Mouse (Mus musculus): ENCODE results near the gene Mid1. TPM values are rescaled to one million over a fixed set of nuclear protein-coding genes. Genes with fewer than 3 reads are reported as not detected.

Mid1 gene
- polyA plus RNA-seq, 1 experiment from 2014 or later, result 8.6 TPM

GRCm38 (mm10) chrX:169899227-169899950 lies 214.4 kb downstream of the Mid1 start:
- 15% methylated on average over 3 of the region's 3 CpGs for WGBS
- no peak overlapping the region for H3K27ac ChIP-seq
- H3K36me3 ChIP-seq (replicated peaks), result no peaks in the 10 kb centered on the region
- no peak overlapping the region for H3K4me2 ChIP-seq
- no peaks in the 10 kb centered on the region for H3K27me3 ChIP-seq (replicated peaks)
- ATAC-seq (replicated peaks), result no peak
- H3K4me1 ChIP-seq, result no peaks in the 10 kb centered on the region
- no peak overlapping the region for H3K9ac ChIP-seq
- H3K4me3 ChIP-seq, result no peak overlapping the region
- H3K9me3 ChIP-seq, result no peaks in the 10 kb centered on the region

GRCm38 (mm10) chrX:169902860-169903259 lies 217.9 kb downstream of the Mid1 start:
- no peaks in the 10 kb centered on the region for H3K9me3 ChIP-seq
- no peak for ATAC-seq (replicated peaks)
- H3K4me3 ChIP-seq, result no peak overlapping the region
- no peaks in the 10 kb centered on the region for H3K36me3 ChIP-seq (replicated peaks)
- no peaks in the 10 kb centered on the region for H3K27me3 ChIP-seq (replicated peaks)
- peaks cover 4% of the 10 kb centered on the region; the same call in 1 of the 2 replicates for H3K4me1 ChIP-seq
- H3K27ac ChIP-seq, result no peak overlapping the region
- no peak overlapping the region for H3K9ac ChIP-seq
- H3K4me2 ChIP-seq, result no peak overlapping the region

DNA sequence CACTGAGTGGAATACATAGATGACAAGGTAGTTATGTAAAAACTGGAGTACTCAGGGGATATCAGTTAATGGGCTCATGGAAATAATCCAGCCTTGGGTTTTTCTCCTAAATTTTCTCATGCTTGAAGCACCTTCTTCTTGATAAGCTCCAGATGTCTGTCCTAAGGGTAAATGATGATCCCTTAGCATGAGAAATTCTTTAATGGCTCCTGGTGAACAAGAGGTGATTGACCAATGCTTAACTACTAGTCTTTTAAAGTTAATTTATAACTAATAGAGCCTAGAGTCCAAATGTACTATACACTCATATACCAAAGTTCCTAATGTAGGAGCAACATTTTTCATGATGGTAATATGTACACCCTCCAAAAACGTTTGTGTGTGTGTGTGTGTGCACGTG lies 218.7 kb downstream of the Mid1 start:
- WGBS, result 56% methylated on average over 2 of the region's 2 CpGs
- Histone ChIP-seq H3K4me1 (peaks cover 4% of the 10 kb centered on the region; the same call in 1 of the 2 replicates), H3K9me3 (no peaks in the 10 kb centered on the region)

GRCm38 (mm10) chrX:169906054-169906508 lies 221.1 kb downstream of the Mid1 start:
- WGBS, result 8% methylated on average over 5 of the region's 5 CpGs
- ATAC-seq (replicated peaks), result peak; percentile 62; the same call in 1 of the 2 replicates
- H3K9ac ChIP-seq, result no peak overlapping the region
- H3K36me3 ChIP-seq (replicated peaks), result no peaks in the 10 kb centered on the region
- no peak overlapping the region for H3K4me3 ChIP-seq
- no peak overlapping the region for H3K27ac ChIP-seq
- H3K9me3 ChIP-seq, result no peaks in the 10 kb centered on the region
- no peaks in the 10 kb centered on the region for H3K27me3 ChIP-seq (replicated peaks)
- no peak overlapping the region for H3K4me2 ChIP-seq
- peaks cover 4% of the 10 kb centered on the region; the same call in 1 of the 2 replicates for H3K4me1 ChIP-seq

More for the DNA sequence above, 218.7 kb downstream of the Mid1 start:
- H3K27ac ChIP-seq, result no peak overlapping the region
- no peak overlapping the region for H3K4me3 ChIP-seq
- H3K36me3 ChIP-seq (replicated peaks), result no peaks in the 10 kb centered on the region
- H3K4me2 ChIP-seq, result no peak overlapping the region
- ATAC-seq (replicated peaks), result no peak
- no peak overlapping the region for H3K9ac ChIP-seq
- no peaks in the 10 kb centered on the region for H3K27me3 ChIP-seq (replicated peaks)

DNA sequence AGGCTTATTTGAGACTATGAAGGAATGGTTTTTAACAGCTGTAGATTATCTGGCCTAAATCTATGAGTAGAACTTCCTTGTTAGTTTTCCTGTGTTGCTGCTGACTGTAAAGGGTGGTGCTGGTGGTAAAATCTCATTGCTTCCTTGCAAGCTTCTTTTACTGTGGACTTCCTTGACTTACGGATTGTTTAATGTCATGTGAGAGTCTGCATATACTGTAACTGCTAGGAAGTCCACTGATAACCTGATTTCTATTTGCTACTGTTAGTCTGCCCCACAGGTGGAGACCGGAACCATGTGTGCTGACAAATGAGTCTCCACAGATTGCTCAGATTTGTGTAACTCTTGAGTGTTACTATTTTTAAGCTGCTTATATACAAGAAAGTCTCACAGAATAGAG lies 224.9 kb downstream of the Mid1 start:
- Histone ChIP-seq H3K4me1 (peaks cover 4% of the 10 kb centered on the region; the same call in 1 of the 2 replicates), H3K36me3 (replicated peaks) (no peaks in the 10 kb centered on the region), H3K9ac (no peak overlapping the region), H3K27ac (no peak overlapping the region), H3K9me3 (no peaks in the 10 kb centered on the region), H3K4me3 (no peak overlapping the region), H3K27me3 (replicated peaks) (0 out of 2 replicates have a peak, but pooled peaks cover 2% of the 10 kb centered on the region), H3K4me2 (no peak overlapping the region)
- no peak for ATAC-seq (replicated peaks)
- WGBS, result 85% methylated on average over 2 of the region's 2 CpGs

GRCm38 (mm10) chrX:169915738-169916137 lies 230.7 kb downstream of the Mid1 start:
- H3K27me3 ChIP-seq (replicated peaks), result 0 out of 2 replicates have a peak, but pooled peaks cover 2% of the 10 kb centered on the region
- no peak overlapping the region for H3K9ac ChIP-seq
- no peak overlapping the region for H3K4me2 ChIP-seq
- H3K4me1 ChIP-seq, result no peaks in the 10 kb centered on the region
- no peak overlapping the region for H3K27ac ChIP-seq
- H3K9me3 ChIP-seq, result no peaks in the 10 kb centered on the region
- H3K4me3 ChIP-seq, result no peak overlapping the region
- ATAC-seq (replicated peaks), result no peak
- no peaks in the 10 kb centered on the region for H3K36me3 ChIP-seq (replicated peaks)
- WGBS, result 84% methylated on average over 6 of the region's 6 CpGs

- Histone ChIP-seq H3K4me1 (peaks cover 7% of the 10 kb centered on the region; the same call in 1 of the 2 replicates), H3K27ac (no peak overlapping the region), H3K9me3 (no peaks in the 10 kb centered on the region), H3K27me3 (replicated peaks) (no peaks in the 10 kb centered on the region), H3K4me3 (no peak overlapping the region), H3K36me3 (replicated peaks) (no peaks in the 10 kb centered on the region), H3K4me2 (no peak overlapping the region), H3K9ac (no peak overlapping the region)
- ATAC-seq (replicated peaks), result no peak
- WGBS, result 39% methylated on average over 2 of the region's 2 CpGs
Observed at GRCm38 (mm10) chrX:169922541-169922940, 237.5 kb downstream of the Mid1 start.

- H3K4me2 ChIP-seq, result no peak overlapping the region
- H3K27ac ChIP-seq, result peak overlapping the region; percentile 15; the same call in 1 of the 2 replicates
- H3K4me1 ChIP-seq, result peaks cover 7% of the 10 kb centered on the region; the same call in 1 of the 2 replicates
- peak; percentile 46; the same call in 1 of the 2 replicates for ATAC-seq (replicated peaks)
- no peaks in the 10 kb centered on the region for H3K27me3 ChIP-seq (replicated peaks)
- no peak overlapping the region for H3K9ac ChIP-seq
- H3K4me3 ChIP-seq, result no peak overlapping the region
- H3K9me3 ChIP-seq, result no peaks in the 10 kb centered on the region
- WGBS, result 23% methylated on average over 1 of the region's 1 CpGs
- H3K36me3 ChIP-seq (replicated peaks), result no peaks in the 10 kb centered on the region
Observed at GRCm38 (mm10) chrX:169923417-169923816, 238.4 kb downstream of the Mid1 start.

- WGBS, result 28% methylated on average over 7 of the region's 7 CpGs
- H3K4me1 ChIP-seq, result peaks cover 7% of the 10 kb centered on the region; the same call in 1 of the 2 replicates
Observed at GRCm38 (mm10) chrX:169925600-169925999, 240.6 kb downstream of the Mid1 start.

DNA sequence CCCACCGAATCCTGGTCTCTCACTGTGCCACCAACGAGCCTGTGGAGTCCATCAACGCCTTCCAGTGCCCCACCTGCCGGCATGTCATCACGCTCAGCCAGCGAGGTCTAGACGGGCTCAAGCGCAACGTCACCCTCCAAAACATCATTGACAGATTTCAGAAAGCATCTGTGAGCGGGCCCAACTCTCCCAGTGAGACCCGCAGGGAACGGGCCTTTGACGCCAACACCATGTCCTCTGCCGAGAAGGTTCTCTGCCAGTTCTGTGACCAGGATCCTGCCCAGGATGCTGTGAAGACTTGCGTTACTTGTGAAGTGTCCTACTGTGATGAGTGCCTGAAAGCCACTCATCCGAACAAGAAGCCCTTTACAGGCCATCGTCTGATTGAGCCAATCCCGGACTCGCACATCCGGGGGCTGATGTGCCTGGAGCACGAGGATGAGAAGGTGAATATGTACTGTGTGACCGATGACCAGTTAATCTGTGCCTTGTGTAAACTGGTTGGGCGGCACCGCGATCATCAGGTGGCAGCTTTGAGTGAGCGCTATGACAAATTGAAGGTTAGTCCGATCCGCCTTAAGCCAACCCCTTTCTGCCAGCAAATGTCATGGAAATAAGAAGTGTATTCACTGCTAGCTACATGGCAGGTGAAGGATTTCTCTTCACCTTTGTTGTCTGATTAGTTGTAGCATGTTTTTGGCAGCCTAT lies 242.3 kb downstream of the Mid1 start:
- ATAC-seq (replicated peaks), result peak; percentile 30; the same call in 1 of the 2 replicates

More at GRCm38 (mm10) chrX:169925600-169925999, 240.6 kb downstream of the Mid1 start:
- no peak overlapping the region for H3K9ac ChIP-seq
- no peaks in the 10 kb centered on the region for H3K36me3 ChIP-seq (replicated peaks)
- H3K27ac ChIP-seq, result no peak overlapping the region
- no peaks in the 10 kb centered on the region for H3K9me3 ChIP-seq
- no peak for ATAC-seq (replicated peaks)
- no peak overlapping the region for H3K4me2 ChIP-seq
- H3K27me3 ChIP-seq (replicated peaks), result no peaks in the 10 kb centered on the region
- H3K4me3 ChIP-seq, result no peak overlapping the region

DNA sequence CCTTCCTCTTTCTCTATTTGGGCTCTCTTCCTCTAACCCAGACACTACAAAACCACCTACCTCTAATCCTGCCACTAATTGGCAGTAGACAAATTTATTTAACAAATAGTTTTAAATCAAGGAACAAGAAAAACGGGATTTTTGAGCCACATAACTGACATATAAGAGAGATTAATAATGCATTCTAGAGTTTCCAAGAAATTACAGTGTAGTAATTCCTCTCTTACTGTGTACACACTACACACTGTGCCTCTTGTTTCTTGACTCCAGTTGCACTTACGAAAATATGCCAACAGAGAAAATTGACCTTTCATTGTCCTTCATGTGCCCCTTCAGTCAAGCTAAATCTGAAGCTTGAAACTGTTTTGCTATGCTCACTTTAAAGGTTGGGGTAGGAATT lies 245.9 kb downstream of the Mid1 start:
- Histone ChIP-seq H3K27me3 (replicated peaks) (no peaks in the 10 kb centered on the region), H3K4me1 (peaks cover under 1% of the 10 kb centered on the region; the same call in 1 of the 2 replicates), H3K36me3 (replicated peaks) (no peaks in the 10 kb centered on the region), H3K9me3 (no peaks in the 10 kb centered on the region), H3K4me3 (no peak overlapping the region), H3K27ac (no peak overlapping the region), H3K4me2 (no peak overlapping the region), H3K9ac (no peak overlapping the region)
- 60% methylated on average over 2 of the region's 2 CpGs for WGBS
- no peak for ATAC-seq (replicated peaks)

More for the DNA sequence above, 242.3 kb downstream of the Mid1 start:
- Histone ChIP-seq H3K36me3 (replicated peaks) (no peaks in the 10 kb centered on the region), H3K4me3 (no peak overlapping the region), H3K9ac (no peak overlapping the region), H3K4me2 (no peak overlapping the region), H3K27me3 (replicated peaks) (no peaks in the 10 kb centered on the region), H3K4me1 (peaks cover 7% of the 10 kb centered on the region; the same call in 1 of the 2 replicates), H3K27ac (no peak overlapping the region), H3K9me3 (no peaks in the 10 kb centered on the region)
- WGBS, result 62% methylated on average over 28 of the region's 28 CpGs

- Histone ChIP-seq H3K4me2 (no peak overlapping the region), H3K27ac (no peak overlapping the region), H3K9me3 (no peaks in the 10 kb centered on the region), H3K27me3 (replicated peaks) (no peaks in the 10 kb centered on the region), H3K9ac (no peak overlapping the region), H3K4me3 (no peak overlapping the region), H3K36me3 (replicated peaks) (no peaks in the 10 kb centered on the region), H3K4me1 (no peaks in the 10 kb centered on the region; the same call in 1 of the 2 replicates)
- 78% methylated on average over 3 of the region's 3 CpGs for WGBS
- ATAC-seq (replicated peaks), result no peak
Observed at GRCm38 (mm10) chrX:169933228-169933627, 248.2 kb downstream of the Mid1 start.

Data from midbrain, embryonic 15.5 days (tissue).